Comparison of ENCODE assay signal across 8 mouse cellular contexts in genomic region chr2:101472449-101473115, GRCm38 (mm10).
DNase-seq lines count a peak whose midpoint lies in the region; ATAC-seq lines count a peak whose summit lies in the region.

No protein-coding gene starts in this region.

- peak; percentile 99 for ATAC-seq in megakaryocyte-erythroid progenitor cell, adult 5-6 weeks (replicated peaks; ENCODE audit: low FRiP score, low TSS enrichment, poor library complexity, severe bottlenecking)

- peak; percentile 58 for DNase-seq in WW6 (ENCODE audit: low read depth, low spot score)
- DNase-seq in cerebellum, adult 9-11 months: peak; percentile 85
- peak; percentile 35 to 73 for DNase-seq in frontal cortex, postnatal 25 days (ENCODE audit: low spot score in 2 of 2)
- DNase-seq in induced T-regulatory cell, adult 2 months (ENCODE audit: low read depth): peak; percentile 86
- peak; percentile 79 to 90 for DNase-seq in left cerebral cortex, adult 18-20 months (ENCODE audit: low spot score in 2 of 2)
- DNase-seq in right cerebral cortex, postnatal 36 days (ENCODE audit: low spot score in 2 of 2): peak; percentile 44 to 52
- peak; percentile 59 to 84 for DNase-seq in urinary bladder, postnatal 4 days (ENCODE audit: low spot score in 2 of 2)

Comparison
In these comparisons a context has a peak if more than half of its experiments do, and no peak if none do; other contexts are left out.
1. Peak in every context shown above with its lines: DNase-seq and ATAC-seq.